Mouse (Mus musculus): ENCODE data around the gene Ccar1.
"Not testable (repeated sequence)": the region's sequence is repeated elsewhere in the genome, so short reads cannot be mapped to it uniquely, and the experiment has no call there.

The Ccar1 gene

GRCm38 (mm10) chr10:62792177-62793090, at the start of gene Ccar1:
Gene Ccar1, minus strand, starts transcription at chr10:62792286.
- DNase-seq (ENCODE audit: low spot score): peak; percentile 100

DNA sequence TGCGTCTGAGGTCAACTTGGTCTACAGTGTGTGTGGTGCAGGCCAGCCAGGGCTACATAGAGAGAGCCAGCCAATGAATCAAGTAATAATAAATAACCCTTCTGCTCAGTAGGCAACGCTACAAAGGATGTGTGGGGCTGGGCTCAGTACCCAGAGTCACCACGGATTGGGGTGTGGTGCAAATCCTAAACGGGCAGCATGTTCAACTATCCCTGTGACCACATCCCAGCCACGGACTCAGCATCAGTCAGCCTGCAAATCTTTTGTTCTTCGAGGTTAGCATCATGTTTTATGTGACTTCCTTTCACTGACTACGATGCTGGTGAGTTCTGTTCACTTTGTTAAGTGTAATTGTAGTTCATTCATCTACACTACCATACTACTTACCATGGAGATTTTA, 48.6 kb upstream of the Ccar1 start:
- no peak for DNase-seq (ENCODE audit: low spot score)

DNA sequence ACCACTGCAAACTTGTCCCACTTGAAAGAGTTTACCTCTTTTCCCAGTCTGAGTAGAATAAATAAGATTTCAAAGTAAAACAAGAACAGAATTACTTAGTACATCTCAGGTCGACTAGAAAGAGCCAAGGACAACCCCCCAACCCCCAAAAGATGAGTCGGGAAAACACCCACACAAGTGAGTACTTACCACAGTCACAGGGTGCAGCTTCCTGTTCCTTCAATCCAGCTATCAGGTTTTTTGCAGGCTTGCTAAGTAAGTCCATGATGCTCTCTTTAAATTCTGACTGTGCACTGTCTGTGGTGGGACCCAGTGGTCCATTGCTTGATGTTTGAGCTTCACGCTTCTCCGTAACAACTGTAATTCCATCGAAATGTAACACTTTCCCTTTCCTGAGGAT, 45.9 kb upstream of the Ccar1 start:
- DNase-seq (ENCODE audit: low spot score): no peak

GRCm38 (mm10) chr10:62832783-62833182, 40.7 kb upstream of the Ccar1 start:
- DNase-seq (ENCODE audit: low spot score): no peak

GRCm38 (mm10) chr10:62831546-62831945, 39.5 kb upstream of the Ccar1 start:
- no peak for DNase-seq (ENCODE audit: low spot score)

GRCm38 (mm10) chr10:62824474-62824873, 32.4 kb upstream of the Ccar1 start:
- DNase-seq (ENCODE audit: low spot score): no peak

DNA sequence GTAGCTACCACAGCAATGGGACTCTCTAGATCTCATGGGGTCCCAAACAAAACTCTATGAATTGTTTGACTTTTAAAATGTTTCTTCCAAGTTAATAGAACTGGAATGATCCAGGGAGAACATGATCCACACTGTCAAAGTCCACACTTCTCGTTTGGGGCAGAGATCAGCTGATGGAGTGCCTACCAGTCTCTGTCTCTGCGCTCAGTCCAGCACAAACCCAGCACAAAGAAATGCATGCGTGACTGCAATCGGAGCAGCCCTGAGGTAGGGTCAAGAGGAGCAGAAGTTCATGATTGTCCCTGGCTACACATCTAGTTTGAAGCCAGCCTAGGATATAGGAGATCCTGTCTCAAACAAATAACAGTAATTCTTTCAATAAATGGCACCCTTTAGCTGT, 31.3 kb upstream of the Ccar1 start:
- no peak for DNase-seq (ENCODE audit: low spot score)

DNA sequence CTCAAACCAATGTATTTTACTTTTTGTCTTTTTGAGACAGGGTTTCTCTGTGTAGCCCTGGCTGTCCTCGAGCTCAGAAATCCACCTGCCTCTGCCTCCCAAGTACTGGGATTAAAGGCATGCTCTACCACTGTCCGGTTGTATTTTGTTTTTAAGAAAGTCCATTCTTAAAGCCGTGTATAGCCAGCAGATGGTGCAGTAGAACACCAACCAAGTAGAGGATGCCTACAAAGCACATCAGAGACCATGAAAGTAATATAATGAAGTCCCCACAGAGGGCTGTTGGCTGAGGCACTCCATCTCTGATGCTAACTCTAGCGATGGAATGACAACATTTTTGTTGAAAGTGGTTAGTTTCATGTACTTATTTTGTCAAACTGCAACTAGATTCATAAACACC, 17.9 kb upstream of the Ccar1 start:
- DNase-seq (ENCODE audit: low spot score): no peak

GRCm38 (mm10) chr10:62808766-62809165, 16.7 kb upstream of the Ccar1 start:
- DNase-seq (ENCODE audit: low spot score): no peak

DNA sequence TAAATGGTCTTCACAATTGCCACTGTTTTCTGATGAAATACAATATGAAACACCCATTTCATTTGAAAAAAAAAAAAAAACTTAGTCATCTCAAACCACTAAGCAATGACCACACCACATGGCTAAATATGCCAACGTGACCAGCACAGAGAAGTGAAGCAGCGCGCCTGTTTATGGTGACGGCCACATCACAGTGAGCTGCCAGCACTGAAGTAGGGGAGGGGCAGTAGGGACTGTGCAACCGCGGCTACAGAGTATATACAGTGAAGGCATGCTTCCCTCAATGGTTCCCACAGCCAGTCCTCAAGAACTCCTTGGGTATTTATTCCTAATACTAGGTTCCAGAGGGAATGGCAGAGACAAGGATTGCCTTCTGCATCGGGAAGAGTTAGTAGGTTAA, 16.2 kb upstream of the Ccar1 start:
- DNase-seq (ENCODE audit: low spot score): no peak

- no peak for DNase-seq (ENCODE audit: low spot score)
These were observed 12.0 kb upstream of the Ccar1 start for GRCm38 (mm10) chr10:62804106-62804505.

- DNase-seq (ENCODE audit: low spot score): no peak
These were observed 11.2 kb upstream of the Ccar1 start for GRCm38 (mm10) chr10:62803296-62803695.

GRCm38 (mm10) chr10:62794221-62794620, 2.1 kb upstream of the Ccar1 start:
- DNase-seq (ENCODE audit: low spot score): no peak

DNA sequence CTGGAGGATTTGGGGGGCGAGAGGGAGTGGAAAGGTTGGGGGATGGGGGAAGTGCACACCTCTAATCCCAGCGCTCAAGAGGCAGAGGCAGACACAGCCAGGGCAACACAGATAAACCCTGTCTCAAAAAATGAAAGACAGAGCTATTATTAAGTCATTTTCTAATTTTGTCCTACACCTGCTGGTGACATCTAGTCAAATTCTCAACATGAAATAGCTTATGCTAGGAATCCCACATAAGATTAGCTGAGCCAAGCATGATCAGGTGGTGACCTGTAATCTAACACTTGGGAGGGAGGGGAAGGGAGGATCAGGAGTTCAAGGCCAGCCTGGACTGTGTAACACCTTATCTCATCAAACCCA, 986 bp upstream of the Ccar1 start:
- no peak for DNase-seq (ENCODE audit: low spot score)

- no peak for DNase-seq (ENCODE audit: low spot score)
These were observed 572 bp downstream of the Ccar1 start for GRCm38 (mm10) chr10:62791251-62792176.

GRCm38 (mm10) chr10:62781776-62782175, 10.3 kb downstream of the Ccar1 start:
- not testable (repeated sequence) for DNase-seq (ENCODE audit: low spot score)

GRCm38 (mm10) chr10:62750781-62751180, 41.3 kb downstream of the Ccar1 start:
- no peak for DNase-seq (ENCODE audit: low spot score)

DNA sequence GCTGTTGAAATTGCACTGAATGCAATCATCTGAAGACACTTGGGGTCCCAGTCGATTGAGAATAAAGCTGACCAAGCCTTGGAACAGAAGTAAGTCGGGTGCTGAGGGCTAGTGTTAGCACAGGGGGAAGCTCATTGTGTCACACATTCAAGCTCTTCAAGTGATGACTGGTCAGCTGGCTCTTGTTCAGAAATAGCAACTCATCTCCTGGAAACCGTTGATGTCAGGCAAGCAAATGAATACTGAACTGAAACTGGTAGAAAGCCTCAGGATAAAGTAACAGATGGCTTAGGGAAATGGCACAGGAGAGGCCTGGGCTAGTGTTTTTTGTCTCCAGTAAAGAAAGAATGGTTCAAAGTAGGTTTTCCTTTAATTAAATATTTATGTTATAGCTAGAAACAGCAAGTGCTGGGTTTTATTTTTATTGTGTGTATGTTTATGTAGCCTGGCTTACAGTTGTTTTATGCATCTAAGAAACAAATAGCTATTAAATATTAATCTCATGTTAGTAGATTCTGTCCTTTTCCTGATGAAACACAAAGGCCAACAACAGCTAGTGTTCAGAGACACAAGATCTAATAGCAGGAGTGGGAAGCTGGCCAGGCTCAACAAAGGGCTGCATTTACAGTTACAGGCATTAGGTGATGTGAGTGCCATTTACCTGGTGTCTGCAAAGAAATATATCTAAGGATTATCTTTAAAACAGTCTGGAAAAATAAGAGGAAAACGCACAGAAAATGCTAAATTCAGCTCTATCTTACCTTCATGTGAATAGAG, 51.9 kb downstream of the Ccar1 start:
- DNase-seq (ENCODE audit: low spot score): no peak

DNA sequence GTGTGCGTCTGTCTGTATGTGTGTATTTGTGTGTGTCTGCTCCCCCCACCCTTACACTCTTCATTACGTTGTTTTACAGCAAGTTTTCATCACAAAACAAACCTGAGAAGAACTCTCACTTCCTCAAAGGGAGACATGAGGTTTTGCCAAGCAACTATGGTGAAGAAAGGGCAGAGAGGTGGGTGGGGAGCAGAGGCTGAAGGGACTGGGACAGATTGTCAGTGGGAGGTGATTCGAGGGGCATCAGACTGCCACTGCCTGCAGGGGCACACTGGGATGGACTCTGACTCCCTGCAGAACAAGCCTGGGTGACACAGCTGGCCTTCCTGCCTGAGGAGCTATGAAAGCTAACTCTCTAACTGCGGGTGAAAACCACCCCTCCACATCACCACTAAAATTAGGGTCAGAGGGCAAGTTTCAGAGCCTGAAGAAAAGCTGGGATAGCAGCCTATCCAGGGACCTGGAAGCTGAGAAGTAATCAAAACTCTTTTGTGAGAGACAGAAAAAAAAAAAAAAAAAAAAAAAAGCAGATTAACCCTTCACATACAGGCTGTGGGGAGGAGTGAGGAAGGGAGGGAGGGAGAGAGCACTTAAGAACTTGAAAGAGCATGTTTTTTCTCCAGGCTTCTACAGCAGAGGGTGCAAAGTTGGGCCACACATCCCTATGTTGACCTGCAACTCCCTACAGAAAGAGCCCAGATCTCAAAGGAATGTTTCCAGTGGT, 55.0 kb downstream of the Ccar1 start:
- DNase-seq (ENCODE audit: low spot score): no peak

DNA sequence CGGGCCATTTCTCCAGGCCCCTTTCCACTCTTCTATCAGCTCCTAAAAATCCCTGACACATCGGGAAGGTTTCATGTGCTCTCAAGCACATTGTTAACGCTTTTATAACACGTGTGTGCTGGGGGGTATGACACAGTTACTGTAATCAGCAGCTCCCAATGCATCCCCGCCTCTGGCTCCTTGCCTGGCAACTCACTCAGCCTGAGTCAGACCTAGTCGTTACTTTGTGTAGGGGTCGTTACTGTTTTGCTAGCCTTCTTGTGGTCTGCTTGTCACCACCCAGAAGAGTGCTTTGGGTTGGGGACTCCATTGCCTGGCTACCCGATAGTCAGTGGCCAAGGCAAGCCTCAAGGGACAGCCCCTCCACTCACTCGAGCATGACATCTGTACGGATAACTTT, 61.3 kb downstream of the Ccar1 start:
- no peak for DNase-seq (ENCODE audit: low spot score)

Data from urinary bladder, postnatal 25 days (tissue).